Mouse (Mus musculus) lung, adult 2 months (tissue): ENCODE data around the gene Tcta. TPM values are rescaled to one million over a fixed set of nuclear protein-coding genes. Genes with fewer than 3 reads are reported as not detected.

ENCODE experiments used
- DNase-seq: peaks from one replicate; pipeline ENCODE4 v3.0.0; 2022
- H3K4me1 ChIP-seq: fragments of 200-500 bp; 2 replicates; pipeline ENCODE4 v1.6.1; 2011; ENCODE audit warnings: low read length; ENCODE audit not compliant: control insufficient read depth, insufficient read depth
- H3K4me3 ChIP-seq: fragments of 200-500 bp; replicated peaks from 2 replicates; pipeline ENCODE3; 2011; ENCODE audit warnings: low read depth, mild to moderate bottlenecking, control low read depth, low read length; ENCODE audit errors: extremely low read depth
- CTCF ChIP-seq: fragments of 200-500 bp; IDR thresholded peaks from 2 replicates; pipeline ENCODE4 v1.5.1; 2011; ENCODE audit warnings: mild to moderate bottlenecking, low read length, control low read depth; ENCODE audit not compliant: insufficient read depth
- POLR2A ChIP-seq: fragments of 200-500 bp; IDR thresholded peaks from 2 replicates; pipeline ENCODE4 v1.6.1; 2011; ENCODE audit warnings: low read depth, mild to moderate bottlenecking, control low read depth, low read length, borderline replicate concordance; ENCODE audit errors: extremely low read depth
- WGBS: fragments of 180-500 bp; shearing (Covaris S2); methylation state at CpG from one replicate; pipeline ENCODE4 v1.1.7; 2018; 5-methylcytosine and 5-hydroxymethylcytosine counted together
- polyA plus RNA-seq: library from polyadenylated mRNA; depleted of rRNA; stranded (reverse); fragments of >200 nt; gene quantifications from 2 replicates; pipeline ENCODE4 v1.2.3, GENCODE M21; 2012

Tcta gene
- polyA plus RNA-seq, 1 experiment: 75.8 TPM

GRCm38 (mm10) chr9:108318462-108318861 is 12.5 kb upstream of the Tcta start:
- no peak for DNase-seq
- WGBS: 60% methylated on average over 2 of the region's 2 CpGs
- TF ChIP-seq CTCF: no peak
- TF ChIP-seq POLR2A: no peak
- Histone ChIP-seq H3K4me3 (no peak overlapping the region), H3K4me1 (peaks cover 5% of the 10 kb centered on the region; the same call in 1 of the 2 replicates)

DNA sequence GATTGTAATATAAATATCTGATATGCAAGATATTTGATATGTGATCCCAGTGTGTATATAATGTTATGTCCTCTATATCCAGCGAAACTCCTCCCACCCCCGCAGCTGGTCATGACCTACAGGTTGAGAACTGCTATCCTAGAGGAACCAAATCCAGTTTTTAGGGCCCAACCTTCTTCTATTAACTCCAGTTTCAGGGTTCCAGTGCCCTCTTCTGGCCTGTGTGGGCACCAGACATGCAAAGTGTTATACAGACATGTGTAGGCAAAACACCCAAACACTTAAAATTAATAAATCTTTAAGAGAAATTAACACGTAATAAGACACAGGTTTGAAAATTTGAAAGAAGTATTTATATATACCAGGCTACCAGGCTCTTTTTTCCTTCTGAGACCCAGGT is 11.6 kb upstream of the Tcta start:
- TF ChIP-seq CTCF (no peak), POLR2A (no peak)
- 86% methylated on average over 3 of the region's 3 CpGs for WGBS
- DNase-seq: no peak

GRCm38 (mm10) chr9:108308141-108308540 is 2.2 kb upstream of the Tcta start:
- Histone ChIP-seq H3K4me1 (peaks cover 22% of the 10 kb centered on the region), H3K4me3 (peak overlapping the region; percentile 58)
- no peak for TF ChIP-seq CTCF
- TF ChIP-seq POLR2A: no peak
- no peak for DNase-seq
- 5% methylated on average over 2 of the region's 2 CpGs for WGBS

More for the DNA sequence above, 11.6 kb upstream of the Tcta start:
- no peak overlapping the region for H3K4me3 ChIP-seq
- H3K4me1 ChIP-seq: peaks cover 5% of the 10 kb centered on the region; the same call in 1 of the 2 replicates

DNA sequence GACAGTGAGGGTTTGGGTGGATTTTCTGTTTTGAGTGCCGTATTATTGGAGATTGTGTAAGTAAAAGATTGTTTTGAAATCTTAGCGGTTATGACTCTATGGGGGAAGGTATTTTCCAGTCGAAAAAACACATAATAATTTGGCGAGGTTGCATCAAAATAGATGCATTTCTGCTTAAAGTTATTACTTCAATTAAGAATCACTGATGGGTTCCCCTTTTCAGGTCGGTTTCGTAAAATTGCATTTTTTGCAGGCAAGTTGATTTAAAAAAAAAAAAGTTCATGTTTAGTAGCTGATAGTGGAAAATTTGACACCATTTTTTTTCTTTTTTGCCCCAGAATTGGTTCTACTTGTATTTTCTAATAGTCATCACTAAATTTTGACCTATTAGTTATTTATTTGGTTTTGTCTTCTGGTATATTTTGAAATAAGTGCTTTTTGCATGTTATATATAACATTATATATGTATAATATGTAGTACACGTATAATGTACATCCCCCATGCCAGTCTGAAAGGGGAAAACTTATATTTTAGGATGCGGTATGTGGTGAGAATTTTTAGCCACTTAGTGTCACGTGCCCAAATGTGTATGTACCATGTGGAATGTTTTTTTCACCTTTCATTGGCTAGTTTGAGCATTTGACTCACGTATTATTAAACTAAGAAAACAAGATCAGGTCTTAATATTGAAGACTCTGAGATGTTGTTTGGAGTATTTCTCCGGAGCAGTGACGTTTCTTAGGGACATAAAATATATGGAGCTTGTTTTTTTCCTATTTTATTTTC is 1.3 kb upstream of the Tcta start:
- WGBS: 1% methylated on average over 12 of the region's 12 CpGs
- DNase-seq: no peak
- H3K4me3 ChIP-seq: peak overlapping the region; percentile 82
- H3K4me1 ChIP-seq: peaks cover 22% of the 10 kb centered on the region
- TF ChIP-seq CTCF: no peak
- no peak for TF ChIP-seq POLR2A

- TF ChIP-seq POLR2A (peak; percentile 41; the same call in 1 of the 2 replicates), CTCF (no peak)
- no peak for DNase-seq
- under 1% methylated on average over 50 of the region's 51 CpGs for WGBS
- Histone ChIP-seq H3K4me1 (peaks cover 21% of the 10 kb centered on the region), H3K4me3 (peak overlapping the region; percentile 90)
These were observed 616 bp upstream of the Tcta start for GRCm38 (mm10) chr9:108306571-108306980.

DNA sequence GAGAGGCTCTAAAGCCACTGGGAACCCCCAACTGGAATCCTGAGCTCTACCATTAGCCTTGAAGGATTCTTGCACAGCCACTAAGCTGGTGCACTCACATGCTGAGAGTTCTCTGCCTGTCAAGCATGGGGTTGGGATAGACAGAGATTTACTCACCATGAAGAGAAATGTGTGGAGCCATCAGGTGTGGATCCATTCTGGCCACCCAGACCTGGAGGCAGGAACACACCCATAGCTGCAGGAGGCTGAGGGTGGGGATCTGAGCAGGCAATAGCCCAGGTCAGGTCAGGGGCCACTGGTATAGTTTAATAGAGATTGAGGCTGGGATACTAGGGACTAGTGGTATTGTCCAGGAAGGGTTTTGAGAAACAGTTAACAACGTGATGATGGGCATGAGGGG is 790 bp downstream of the Tcta start:
- H3K4me1 ChIP-seq: peaks cover 13% of the 10 kb centered on the region
- no peak for TF ChIP-seq CTCF
- TF ChIP-seq POLR2A: no peak
- 0% methylated on average over 1 of the region's 1 CpGs for WGBS
- DNase-seq: peak; percentile 39
- H3K4me3 ChIP-seq: peak overlapping the region; percentile 90

GRCm38 (mm10) chr9:108304716-108305115 is 1.2 kb downstream of the Tcta start:
- no peak for DNase-seq
- Histone ChIP-seq H3K4me3 (no peak overlapping the region), H3K4me1 (peaks cover 10% of the 10 kb centered on the region)
- TF ChIP-seq POLR2A: no peak
- no peak for TF ChIP-seq CTCF
- 62% methylated on average over 4 of the region's 4 CpGs for WGBS

DNA sequence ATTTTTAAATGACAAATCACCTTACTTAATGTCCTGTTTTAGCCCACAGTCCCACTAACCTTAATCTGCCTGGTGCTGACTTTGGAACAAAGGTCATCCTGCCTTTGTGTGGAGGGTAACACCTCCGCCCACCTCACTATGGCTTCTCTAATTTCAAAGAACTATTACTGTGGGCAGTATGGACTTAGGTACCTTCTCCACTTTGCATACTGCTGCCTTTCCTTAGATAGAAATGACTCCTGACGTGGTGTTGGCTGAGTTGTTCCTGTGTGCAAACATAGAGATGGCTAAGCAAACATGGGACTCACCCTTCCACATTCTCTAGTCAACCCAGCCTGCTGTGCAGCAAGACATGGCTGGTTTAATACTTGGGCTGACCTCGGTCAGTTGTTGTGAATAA is 4.1 kb downstream of the Tcta start:
- H3K4me1 ChIP-seq: peaks cover 3% of the 10 kb centered on the region
- H3K4me3 ChIP-seq: no peak overlapping the region
- DNase-seq: no peak
- 63% methylated on average over 3 of the region's 3 CpGs for WGBS
- TF ChIP-seq POLR2A (no peak), CTCF (no peak)

GRCm38 (mm10) chr9:108296453-108297355 is 9.3 kb downstream of the Tcta start, which contains the start of gene Amt:
Amt (plus strand) TSS chr9:108296853.
- no peak within 1 kb of the TSS for H3K4me3 ChIP-seq
- H3K4me1 ChIP-seq: no peaks in the 10 kb centered on the region
- no peak for DNase-seq
- TF ChIP-seq POLR2A: no peak
- no peak for TF ChIP-seq CTCF
- WGBS: 42% methylated on average over 18 of the region's 18 CpGs
